Mouse (Mus musculus) liver, adult 2 months (tissue): ENCODE data around the gene Msrb3. TPM values are rescaled to one million over a fixed set of nuclear protein-coding genes. Genes with fewer than 3 reads are reported as not detected.

ENCODE experiments used
- DNase-seq: peaks from one replicate; pipeline ENCODE4 v3.0.0-alpha.2; 2011; ENCODE audit warnings: low read depth, low spot score; ENCODE audit errors: extremely low read depth
- H3K27ac ChIP-seq: fragments of 200-500 bp; replicated peaks from 2 replicates; pipeline ENCODE4 v1.5.1; 2012; ENCODE audit warnings: low read depth, mild to moderate bottlenecking, control low read depth, inconsistent platforms, low read length; ENCODE audit not compliant: insufficient read depth
- H3K27me3 ChIP-seq: fragments of 200-500 bp; 2 replicates; pipeline ENCODE4 v1.6.1; 2012; ENCODE audit warnings: mild to moderate bottlenecking, moderate library complexity, low read length, inconsistent platforms; ENCODE audit not compliant: control insufficient read depth, insufficient read depth
- H3K36me3 ChIP-seq: fragments of 200-500 bp; 2 replicates; pipeline ENCODE4 v1.6.1; 2012; ENCODE audit warnings: low read length, inconsistent platforms; ENCODE audit not compliant: control insufficient read depth, insufficient read depth
- H3K4me1 ChIP-seq: fragments of 200-500 bp; 2 replicates; pipeline ENCODE4 v1.6.1; 2011; ENCODE audit warnings: low read length; ENCODE audit not compliant: control insufficient read depth, insufficient read depth
- H3K4me3 ChIP-seq: fragments of 200-500 bp; 2 replicates; pipeline ENCODE4 v1.5.1; 2011; ENCODE audit warnings: low read depth, mild to moderate bottlenecking, control low read depth, low read length, moderate library complexity; ENCODE audit not compliant: insufficient read depth
- H3K79me2 ChIP-seq: fragments of 200-500 bp; 2 replicates; pipeline ENCODE4 v1.6.1; 2012; ENCODE audit warnings: inconsistent platforms, mild to moderate bottlenecking, low read length, moderate library complexity; ENCODE audit not compliant: control insufficient read depth, insufficient read depth
- H3K9ac ChIP-seq: fragments of 200-500 bp; 2 replicates; pipeline ENCODE4 v1.6.1; 2012; ENCODE audit warnings: low read depth, mild to moderate bottlenecking, control low read depth, inconsistent platforms, low read length
- CTCF ChIP-seq: fragments of 200-500 bp; IDR thresholded peaks from 2 replicates; pipeline ENCODE4 v1.5.1; 2011; ENCODE audit warnings: low read depth, low read length, control low read depth
- POLR2A ChIP-seq: fragments of 200-500 bp; IDR thresholded peaks from 2 replicates; pipeline ENCODE4 v1.6.1; 2011; ENCODE audit warnings: low read length, control low read depth; ENCODE audit not compliant: insufficient read depth; ENCODE audit errors: extremely low read depth
- WGBS: fragments of 180-500 bp; shearing (Covaris S2); methylation state at CpG from one replicate; pipeline ENCODE4 v1.1.7; 2018; 5-methylcytosine and 5-hydroxymethylcytosine counted together
- polyA plus RNA-seq: library from polyadenylated mRNA; depleted of rRNA; stranded (reverse); fragments of >200 nt; gene quantifications from 2 replicates; pipeline ENCODE4 v1.2.3, GENCODE M21; 2012
- total RNA-seq: library from RNA; depleted of rRNA; stranded (reverse); fragments of >200 nt; gene quantifications from 2 replicates; pipeline ENCODE4 v1.2.3, GENCODE M21; 2014

The Msrb3 gene
- total and polyA plus RNA-seq, 2 experiments = 4.1 to 9.5 TPM

DNA sequence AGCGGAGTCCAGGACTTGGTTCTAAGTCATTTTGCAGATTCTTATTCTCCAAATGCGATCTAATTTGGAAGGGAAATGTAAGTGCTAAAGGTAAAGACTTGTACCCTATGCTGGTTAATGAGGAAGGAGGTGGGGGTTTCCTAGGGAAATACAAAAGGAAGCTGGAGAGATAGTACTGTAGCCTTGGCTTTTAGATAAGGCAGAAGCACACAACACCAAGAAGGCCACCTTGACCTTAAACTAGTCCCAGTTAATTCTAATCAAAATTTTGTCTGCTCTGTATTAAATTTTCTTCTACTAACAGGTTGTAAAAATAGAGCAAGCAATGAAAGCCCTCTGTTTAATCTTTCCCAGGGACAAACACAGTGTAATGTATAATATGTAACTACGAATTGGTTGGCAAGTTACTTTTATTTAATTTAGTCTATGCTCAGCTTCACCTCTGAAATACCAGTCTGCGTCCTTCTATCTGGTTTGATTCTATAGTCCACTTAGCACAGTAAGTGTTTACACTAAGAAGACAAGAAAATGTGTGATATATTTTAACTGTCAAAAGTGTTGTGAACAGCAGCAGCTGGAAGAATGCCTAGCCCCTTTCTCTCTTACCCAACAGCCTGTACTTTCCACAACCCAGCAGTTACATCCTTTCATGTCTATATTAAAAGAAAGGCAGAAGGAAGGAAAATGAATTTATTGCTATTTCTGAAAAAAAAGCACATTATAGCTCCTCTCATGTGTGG, 87.9 kb downstream of the Msrb3 start:
- no peaks in the 10 kb centered on the region; the same call in 1 of the 2 replicates for H3K4me1 ChIP-seq
- no peaks in the 10 kb centered on the region for H3K79me2 ChIP-seq
- H3K27me3 ChIP-seq = no peaks in the 10 kb centered on the region
- no peak overlapping the region for H3K9ac ChIP-seq
- no peaks in the 10 kb centered on the region for H3K36me3 ChIP-seq
- no peak overlapping the region for H3K27ac ChIP-seq
- WGBS = 59% methylated on average over 4 of the region's 4 CpGs
- TF ChIP-seq CTCF = no peak
- no peak for TF ChIP-seq POLR2A
- no peak overlapping the region for H3K4me3 ChIP-seq
- no peak for DNase-seq

DNA sequence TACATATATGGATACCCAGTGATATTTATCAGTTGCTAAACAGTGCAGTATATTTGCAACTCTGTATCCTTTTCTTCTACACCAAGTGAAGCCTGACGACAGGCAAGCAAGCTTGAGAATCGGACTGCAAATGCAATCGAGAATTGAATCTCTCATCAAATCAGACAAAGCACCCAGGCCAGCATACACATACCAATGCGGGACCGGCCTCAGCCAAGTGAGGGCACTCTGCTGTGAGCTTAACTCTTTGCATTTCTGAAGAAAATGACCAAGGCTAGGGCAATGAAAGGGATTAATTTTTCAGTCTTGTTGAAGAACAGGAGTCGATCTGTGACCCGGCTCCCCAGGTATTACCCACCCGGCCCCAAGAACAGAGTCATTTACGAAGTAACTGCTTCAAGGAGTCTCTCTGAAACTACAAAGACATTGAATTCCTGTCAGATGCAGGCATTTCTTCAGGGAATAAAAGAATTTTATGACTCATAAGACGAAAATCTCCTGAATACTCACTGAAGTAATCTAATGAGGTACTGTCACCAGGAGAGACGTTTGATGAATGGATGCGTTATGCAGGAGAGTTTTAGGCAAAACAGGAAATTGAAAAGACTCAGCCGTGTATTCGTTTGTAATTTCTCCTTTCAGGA, 88.7 kb downstream of the Msrb3 start:
- DNase-seq = no peak
- Histone ChIP-seq H3K36me3 (no peaks in the 10 kb centered on the region), H3K27ac (no peak overlapping the region), H3K4me1 (no peaks in the 10 kb centered on the region; the same call in 1 of the 2 replicates), H3K79me2 (no peaks in the 10 kb centered on the region), H3K9ac (no peak overlapping the region), H3K4me3 (no peak overlapping the region), H3K27me3 (no peaks in the 10 kb centered on the region)
- WGBS = 84% methylated on average over 14 of the region's 14 CpGs
- no peak for TF ChIP-seq POLR2A
- no peak for TF ChIP-seq CTCF

DNA sequence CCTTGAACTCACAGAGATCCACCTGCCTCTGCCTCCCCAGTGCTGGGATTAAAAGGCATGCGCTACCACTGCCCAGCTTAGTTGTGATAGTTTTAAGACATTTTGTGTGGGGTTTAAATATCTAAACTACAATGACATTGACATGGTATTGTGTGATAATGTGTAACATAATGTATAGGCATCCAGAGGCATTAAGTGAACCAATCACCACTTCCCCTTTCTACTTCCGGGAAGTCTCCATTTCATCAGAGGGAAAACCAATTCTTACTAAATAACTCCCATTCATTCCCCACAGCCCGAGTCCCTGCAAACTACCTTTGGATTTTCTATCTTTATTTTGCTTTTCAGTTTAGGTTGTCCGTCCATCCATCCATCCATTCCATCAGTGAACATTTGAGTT, 90.7 kb downstream of the Msrb3 start:
- H3K27me3 ChIP-seq = no peaks in the 10 kb centered on the region
- no peak overlapping the region for H3K27ac ChIP-seq
- no peak overlapping the region for H3K9ac ChIP-seq
- TF ChIP-seq CTCF (no peak), POLR2A (no peak)
- no peaks in the 10 kb centered on the region for H3K79me2 ChIP-seq
- no peaks in the 10 kb centered on the region; the same call in 1 of the 2 replicates for H3K4me1 ChIP-seq
- no peak overlapping the region for H3K4me3 ChIP-seq
- WGBS = 95% methylated on average over 4 of the region's 4 CpGs
- DNase-seq = no peak
- no peaks in the 10 kb centered on the region for H3K36me3 ChIP-seq

DNA sequence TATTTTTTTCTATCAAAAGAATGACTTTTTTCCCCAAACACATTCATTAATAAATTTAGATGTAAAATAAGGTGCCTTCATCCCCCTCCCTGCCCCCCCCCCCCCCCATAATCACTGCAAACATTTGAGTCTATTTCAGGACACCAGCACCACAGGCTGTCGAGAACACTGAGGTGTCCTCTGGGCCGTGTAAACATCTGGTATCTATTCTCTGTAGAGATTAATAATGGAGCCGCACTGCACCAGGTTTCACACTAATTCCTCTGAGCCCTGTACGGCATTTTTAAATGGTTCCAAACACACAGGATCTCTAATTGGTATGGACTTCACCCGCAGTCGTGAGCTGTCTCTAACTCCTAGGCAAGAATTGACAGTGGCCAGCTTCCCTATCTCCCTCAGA, 97.8 kb downstream of the Msrb3 start:
- Histone ChIP-seq H3K79me2 (no peaks in the 10 kb centered on the region), H3K27me3 (no peaks in the 10 kb centered on the region), H3K36me3 (no peaks in the 10 kb centered on the region), H3K4me3 (no peak overlapping the region), H3K4me1 (no peaks in the 10 kb centered on the region), H3K9ac (no peak overlapping the region), H3K27ac (no peak overlapping the region)
- no peak for TF ChIP-seq POLR2A
- TF ChIP-seq CTCF = no peak
- no peak for DNase-seq
- WGBS = 41% methylated on average over 6 of the region's 6 CpGs

DNA sequence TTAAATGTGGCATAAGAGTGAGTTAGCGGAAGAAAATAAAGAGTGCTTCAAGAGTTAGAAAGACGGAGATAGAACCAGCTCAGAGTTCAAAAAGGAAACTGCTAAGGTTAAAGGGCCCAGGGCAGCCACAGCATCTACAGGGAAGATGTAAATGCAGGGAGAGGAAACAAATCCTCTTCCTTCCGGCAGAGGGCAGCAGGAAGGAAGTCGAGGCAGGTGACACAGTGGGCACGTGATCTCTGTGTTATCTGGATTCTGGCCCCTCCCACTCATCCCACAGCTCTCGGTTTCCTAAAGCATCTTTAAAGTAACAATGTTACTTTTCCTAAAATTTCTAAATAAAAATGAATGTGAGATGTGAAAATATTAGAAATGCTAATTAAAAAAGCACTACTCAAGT, 99.4 kb downstream of the Msrb3 start:
- no peaks in the 10 kb centered on the region for H3K4me1 ChIP-seq
- H3K9ac ChIP-seq = no peak overlapping the region
- H3K27me3 ChIP-seq = no peaks in the 10 kb centered on the region
- TF ChIP-seq CTCF (no peak), POLR2A (no peak)
- no peak overlapping the region for H3K4me3 ChIP-seq
- no peaks in the 10 kb centered on the region for H3K79me2 ChIP-seq
- 74% methylated on average over 6 of the region's 6 CpGs for WGBS
- no peaks in the 10 kb centered on the region for H3K36me3 ChIP-seq
- no peak for DNase-seq
- H3K27ac ChIP-seq = no peak overlapping the region

DNA sequence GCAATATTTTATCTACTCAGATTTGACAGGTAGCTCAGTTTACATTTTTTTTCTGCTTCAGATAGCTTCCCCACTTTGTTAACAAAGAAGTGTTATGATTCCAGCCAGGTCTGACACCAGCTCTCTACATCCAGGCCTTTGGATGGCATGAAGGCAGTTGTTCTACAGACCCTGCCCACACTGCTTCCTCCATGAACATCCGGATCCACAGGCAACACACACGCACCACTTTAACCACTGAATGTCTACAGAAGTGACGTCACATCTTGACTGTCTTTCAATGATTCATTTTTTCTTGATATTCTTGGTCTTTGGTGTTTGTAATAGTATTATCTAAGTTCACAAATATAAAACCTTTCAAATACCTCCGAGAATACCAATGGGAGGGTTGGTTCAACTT, 102.2 kb downstream of the Msrb3 start:
- no peaks in the 10 kb centered on the region for H3K36me3 ChIP-seq
- no peak for TF ChIP-seq CTCF
- no peak for TF ChIP-seq POLR2A
- no peak overlapping the region for H3K9ac ChIP-seq
- H3K4me1 ChIP-seq = no peaks in the 10 kb centered on the region
- H3K79me2 ChIP-seq = no peaks in the 10 kb centered on the region
- 86% methylated on average over 4 of the region's 4 CpGs for WGBS
- DNase-seq = no peak
- no peak overlapping the region for H3K27ac ChIP-seq
- H3K27me3 ChIP-seq = no peaks in the 10 kb centered on the region
- no peak overlapping the region for H3K4me3 ChIP-seq
